Mouse (Mus musculus): ENCODE data around the gene Ttc9b.

Gene Ttc9b

DNA sequence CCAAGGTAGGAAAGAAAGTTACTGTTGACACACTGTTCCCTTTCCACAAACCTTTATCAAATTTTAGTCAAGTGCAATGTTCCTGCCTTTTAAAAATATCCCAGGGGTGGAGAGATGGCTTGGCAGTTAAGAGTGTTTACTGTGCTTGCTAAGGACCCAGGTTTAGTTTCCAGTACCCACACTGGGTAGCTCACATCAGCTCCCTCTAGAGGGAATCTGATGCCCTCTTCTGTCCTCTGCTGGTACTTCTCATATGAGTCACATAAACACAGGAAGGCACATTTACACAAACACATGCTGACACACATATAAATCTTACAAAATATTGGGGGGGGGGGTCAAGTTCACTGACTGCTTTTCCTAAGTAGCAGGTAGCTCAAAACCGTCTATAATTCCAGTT, 9.2 kb upstream of the Ttc9b start:
- no peak for DNase-seq (ENCODE audit: low spot score)

DNA sequence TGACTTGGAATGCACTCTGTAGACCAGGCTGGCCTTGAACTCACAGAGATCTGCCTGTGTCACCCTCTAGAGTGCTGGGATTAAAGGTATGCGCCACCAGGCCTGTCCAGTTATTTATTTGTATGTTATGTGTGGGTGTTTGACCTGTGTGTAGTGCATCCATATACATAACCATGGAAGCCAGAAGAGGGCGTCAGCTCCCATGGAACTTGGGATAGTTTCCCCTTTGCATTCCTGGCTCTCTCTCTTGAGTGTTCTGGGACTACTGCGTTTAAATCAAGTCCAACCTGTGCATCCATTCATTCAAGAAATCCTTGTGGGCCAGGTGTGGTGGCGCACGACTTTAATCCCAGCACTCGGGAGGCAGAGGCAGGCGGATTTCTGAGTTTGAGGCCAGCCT, 7.2 kb upstream of the Ttc9b start:
- no peak for DNase-seq (ENCODE audit: low spot score)

DNA sequence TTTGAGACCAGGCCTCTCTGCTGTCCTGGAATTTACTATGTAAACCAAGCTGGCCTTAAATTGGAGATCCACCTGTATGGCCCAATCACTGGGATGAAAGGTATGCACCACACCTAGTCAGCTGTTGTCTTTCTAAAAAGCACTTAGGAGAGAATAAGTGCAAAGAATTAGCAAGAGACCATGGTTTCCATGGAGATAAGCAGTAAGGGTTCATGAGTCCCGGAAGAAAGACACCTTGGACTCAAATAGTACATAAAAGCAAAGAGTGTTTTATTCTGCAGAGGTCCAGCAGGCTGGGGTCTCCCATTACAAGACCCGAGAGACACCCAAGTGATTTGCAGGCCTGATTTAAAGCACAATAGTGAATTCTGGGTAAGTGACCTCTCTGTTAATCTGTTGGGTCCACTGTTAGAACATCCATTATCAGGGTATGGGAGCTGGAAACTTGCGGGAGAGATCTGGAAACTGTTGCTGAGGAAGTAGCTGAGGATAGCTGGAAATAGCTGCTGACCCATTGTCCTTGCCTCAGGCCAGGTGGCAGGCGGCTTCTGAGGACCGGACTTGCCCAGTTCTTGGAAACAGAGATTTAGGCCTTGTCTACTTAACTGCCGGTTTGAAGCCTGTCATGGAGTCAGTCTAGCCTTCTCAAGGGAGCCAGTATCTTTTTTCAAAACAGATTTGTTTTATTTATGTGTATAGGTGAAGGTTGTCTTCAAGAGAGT, 6.3 kb upstream of the Ttc9b start:
- DNase-seq (ENCODE audit: low spot score) = no peak

DNA sequence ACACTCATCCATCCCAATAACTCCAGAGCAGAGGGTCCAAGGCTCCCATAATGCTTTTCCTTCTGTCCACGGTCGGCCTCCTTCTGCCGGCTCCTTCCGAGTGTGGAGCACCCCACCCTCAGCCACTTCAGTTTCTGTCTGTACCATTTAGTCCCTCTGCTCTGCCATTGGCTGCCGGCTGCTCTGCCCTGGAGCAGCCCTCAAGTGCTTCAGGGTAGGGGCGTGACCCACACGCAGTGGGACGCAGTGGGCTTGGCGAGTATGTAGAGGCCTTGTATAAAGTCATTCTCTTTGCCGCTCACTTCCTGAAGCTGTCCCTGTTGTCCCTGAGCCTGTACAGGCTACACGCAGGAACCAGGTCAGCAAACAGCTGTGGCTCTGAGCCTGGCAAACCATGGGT, 4.0 kb upstream of the Ttc9b start:
- no peak for DNase-seq (ENCODE audit: low spot score)

DNA sequence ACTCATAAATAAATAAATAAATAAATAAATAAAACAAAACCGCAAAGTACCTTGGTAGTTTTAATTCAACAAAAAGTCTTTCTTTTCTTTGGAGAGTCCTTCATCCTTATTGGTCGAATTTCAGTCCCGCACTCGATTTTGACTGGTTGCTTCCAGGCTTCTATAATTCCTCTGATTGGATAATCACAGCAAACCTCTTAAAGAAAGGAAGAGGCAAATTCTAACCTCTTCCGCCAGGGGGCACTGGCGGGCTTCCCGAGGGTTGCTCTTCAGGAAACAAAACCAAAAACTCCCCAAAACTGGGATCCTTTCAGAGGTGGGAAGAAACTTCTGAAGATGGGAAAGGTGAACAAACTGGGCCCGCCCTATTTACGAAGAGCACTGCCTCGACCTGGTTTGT, 2.8 kb upstream of the Ttc9b start:
- DNase-seq (ENCODE audit: low spot score) = peak; percentile 91

DNA sequence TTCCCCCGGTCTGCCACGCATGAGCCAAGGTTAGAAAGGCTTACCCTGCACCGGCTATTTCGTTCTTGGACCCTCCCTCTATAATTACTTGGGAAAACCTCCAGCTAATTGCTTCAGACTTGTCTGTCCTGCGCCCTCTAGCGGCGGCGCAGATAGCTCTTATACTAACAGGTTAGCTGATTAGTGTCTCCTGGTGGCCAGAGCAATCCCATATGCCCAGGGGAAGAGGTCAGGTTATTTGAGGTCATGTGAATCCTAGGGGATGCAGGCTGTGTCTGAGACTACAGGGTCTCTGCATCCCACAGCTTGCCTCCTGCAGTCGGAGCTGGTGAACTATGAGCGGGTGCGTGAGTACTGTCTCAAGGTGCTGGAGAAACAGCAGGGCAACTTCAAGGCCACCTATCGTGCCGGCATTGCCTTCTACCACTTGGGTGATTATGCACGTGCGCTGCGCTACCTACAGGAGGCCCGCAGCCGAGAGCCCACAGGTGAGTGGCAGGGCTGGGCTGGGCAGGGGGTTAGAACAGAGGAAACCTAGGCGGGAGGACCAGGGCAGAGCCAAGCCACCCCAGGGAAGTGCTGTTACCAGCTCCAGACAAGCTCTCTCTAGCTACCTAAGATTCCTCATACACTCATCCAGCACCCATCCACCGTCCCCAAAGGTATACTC, 1.0 kb downstream of the Ttc9b start:
- peak; percentile 55 for DNase-seq (ENCODE audit: low spot score)

DNA sequence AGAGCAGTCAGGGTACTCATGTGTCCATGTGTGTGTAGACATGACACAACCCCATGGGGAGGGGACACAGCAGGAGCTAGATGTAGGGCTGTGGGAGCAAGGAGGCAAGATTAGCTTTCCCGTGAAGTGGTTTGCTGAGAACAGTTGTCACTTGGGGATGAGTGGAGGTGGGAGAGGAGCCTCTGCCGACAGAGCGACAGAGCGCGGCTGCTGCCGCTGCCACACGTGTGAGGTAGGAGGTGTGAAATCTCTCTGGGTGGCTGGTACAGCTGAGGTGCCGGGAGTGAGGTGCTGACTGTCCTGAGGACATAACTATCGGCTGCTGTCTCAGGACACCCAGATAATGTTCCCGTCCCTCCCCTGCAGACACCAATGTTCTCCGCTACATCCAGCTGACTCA, 1.8 kb downstream of the Ttc9b start:
- no peak for DNase-seq (ENCODE audit: low spot score)

- no peak for DNase-seq (ENCODE audit: low spot score)
These were observed 2.9 kb downstream of the Ttc9b start for GRCm38 (mm10) chr7:27656600-27656999.

DNA sequence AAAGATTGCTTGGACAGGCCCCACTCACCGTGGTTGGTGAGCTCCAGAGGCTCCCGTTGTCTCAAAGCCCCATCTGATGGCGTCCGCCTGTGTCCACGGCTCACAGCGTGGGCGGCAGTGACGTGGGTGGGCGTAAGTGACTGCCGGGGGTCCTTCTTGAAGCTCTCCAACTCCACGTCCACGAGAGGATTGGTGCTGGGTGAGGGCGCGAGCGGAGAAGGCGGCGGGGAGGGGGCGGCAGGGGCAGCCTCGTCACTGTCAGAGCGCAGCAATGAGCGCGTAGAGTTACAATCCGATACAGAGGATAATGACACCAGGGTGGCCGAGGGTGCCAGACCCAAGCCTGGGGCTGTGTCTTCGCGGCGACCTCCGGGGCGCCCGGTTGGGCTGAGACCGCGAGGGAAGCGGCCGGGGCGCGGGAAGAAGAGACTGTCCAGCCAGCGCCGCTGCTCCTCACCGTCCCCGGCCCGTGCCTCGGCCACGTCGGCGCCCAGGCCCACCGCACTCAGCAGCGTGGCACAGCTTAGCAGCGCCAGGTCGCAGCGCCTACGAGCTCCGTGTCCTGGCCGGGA, 4.2 kb downstream of the Ttc9b start:
- DNase-seq (ENCODE audit: low spot score) = no peak

GRCm38 (mm10) chr7:27658712-27659663, 5.3 kb downstream of the Ttc9b start:
- no peak for DNase-seq (ENCODE audit: low spot score)

GRCm38 (mm10) chr7:27662038-27662437, 8.3 kb downstream of the Ttc9b start:
- DNase-seq (ENCODE audit: low spot score) = no peak

DNA sequence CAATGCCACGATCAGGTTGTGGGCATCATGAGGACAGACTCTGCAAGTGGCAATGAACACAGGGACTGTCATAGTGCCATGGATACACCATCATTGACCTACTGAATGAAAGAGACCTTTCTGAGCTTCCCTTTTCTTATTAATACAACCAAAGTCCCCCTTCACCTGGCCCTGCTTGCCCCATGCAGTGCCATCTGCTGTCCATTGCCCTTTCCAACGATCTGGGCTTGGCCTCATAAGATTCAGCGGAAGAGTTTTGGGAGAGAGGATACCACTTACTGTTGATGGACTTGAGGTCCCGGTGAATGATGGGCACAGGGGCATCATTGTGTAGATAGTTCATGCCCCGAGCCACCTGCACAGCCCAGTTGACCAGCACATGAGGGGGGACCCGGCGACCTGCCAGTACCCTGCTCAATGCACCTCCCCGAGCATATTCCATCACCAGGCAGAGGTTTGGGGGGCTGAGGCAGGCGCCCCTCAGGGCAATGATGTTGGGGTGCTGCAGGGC, 19.4 kb downstream of the Ttc9b start:
- no peak for DNase-seq (ENCODE audit: low spot score)

- no peak for DNase-seq (ENCODE audit: low spot score)
These were observed 19.9 kb downstream of the Ttc9b start for GRCm38 (mm10) chr7:27673575-27674131.

DNA sequence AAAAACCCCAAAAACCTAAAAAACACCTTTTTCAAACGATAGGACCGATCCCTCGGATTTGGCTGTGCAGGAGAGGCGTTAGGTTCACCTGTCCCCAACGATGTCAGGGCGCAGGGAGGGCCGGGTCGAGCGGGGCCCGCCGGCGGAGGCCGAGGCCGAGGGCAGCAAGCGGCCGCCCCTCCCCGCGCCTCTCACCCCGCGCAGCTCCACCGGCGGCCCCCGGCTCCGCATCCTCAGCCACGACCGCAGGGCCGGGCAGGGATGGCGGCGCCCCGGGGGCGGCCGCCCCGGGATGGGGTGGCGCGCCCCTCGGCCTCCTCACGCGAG, 20.4 kb downstream of the Ttc9b start:
- no peak for DNase-seq (ENCODE audit: low spot score)

GRCm38 (mm10) chr7:27674522-27675221, 21.0 kb downstream of the Ttc9b start, which contains the start of gene Map3k10:
Gene Map3k10, minus strand, starts transcription at chr7:27674598.
- DNase-seq (ENCODE audit: low spot score) = peak; percentile 94

DNA sequence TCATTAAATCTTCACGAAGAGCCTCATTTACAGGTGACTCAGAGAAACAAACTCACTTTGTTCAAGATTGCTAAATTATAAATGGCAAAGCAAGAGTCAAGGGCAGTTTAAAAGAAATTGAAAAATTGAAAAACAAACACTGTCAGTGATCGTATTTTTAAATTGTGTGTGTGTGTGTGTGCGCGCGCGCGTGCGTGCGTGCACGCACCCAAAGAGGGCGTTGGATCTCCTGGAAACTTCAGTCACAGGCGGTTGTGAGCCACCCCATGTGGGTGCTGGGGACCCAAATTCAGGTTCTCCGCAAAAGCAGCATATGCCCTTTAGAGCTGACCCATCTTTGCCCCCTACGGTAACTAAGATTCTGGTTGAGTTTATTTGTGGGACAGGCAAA, 21.5 kb downstream of the Ttc9b start:
- DNase-seq (ENCODE audit: low spot score) = no peak

- DNase-seq (ENCODE audit: low spot score) = no peak
These were observed 29.5 kb downstream of the Ttc9b start for GRCm38 (mm10) chr7:27683218-27683617.

- DNase-seq (ENCODE audit: low spot score) = no peak
These were observed 31.5 kb downstream of the Ttc9b start for GRCm38 (mm10) chr7:27685220-27685619.

DNA sequence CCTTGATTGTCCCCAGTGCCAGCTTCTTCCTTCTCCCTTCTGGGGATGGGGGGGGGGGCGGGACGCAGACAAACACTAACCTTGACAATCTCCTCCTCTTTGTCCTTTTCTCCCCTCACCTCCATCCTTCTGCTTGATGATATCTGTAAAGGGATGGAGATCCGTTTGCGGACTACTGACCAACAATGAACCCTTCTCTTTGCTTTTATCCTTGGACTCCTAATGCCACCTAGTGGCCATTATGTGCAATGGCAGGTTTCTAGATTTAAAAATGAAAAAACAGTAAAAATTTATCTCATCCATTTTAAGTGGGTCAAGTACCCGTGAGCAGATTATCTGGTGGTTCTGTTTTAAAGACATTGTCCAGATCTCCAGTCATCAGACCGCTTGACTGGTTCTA, 32.0 kb downstream of the Ttc9b start:
- DNase-seq (ENCODE audit: low spot score) = peak; percentile 80

GRCm38 (mm10) chr7:27687043-27687442, 33.3 kb downstream of the Ttc9b start:
- DNase-seq (ENCODE audit: low spot score) = no peak

GRCm38 (mm10) chr7:27687836-27688235, 34.1 kb downstream of the Ttc9b start:
- DNase-seq (ENCODE audit: low spot score) = no peak
